Mouse (Mus musculus) E14TG2a.4 (cell line): Measurements from ENCODE around the gene Ankrd26.
A peak's percentile ranks its signal among the peaks of the same experiment; 100 is the strongest.

Experiments used
- H3K27me3 ChIP-seq: 2 replicates; pipeline ENCODE4 v1.6.1; 2014; ENCODE audit warnings: low read length, control low read depth; ENCODE audit not compliant: insufficient read depth
- H3K36me3 ChIP-seq: 2 replicates; pipeline ENCODE4 v1.6.1; 2014; ENCODE audit warnings: low read length, control low read depth; ENCODE audit not compliant: insufficient read depth
- H3K4me1 ChIP-seq: replicated peaks from 2 replicates; pipeline ENCODE4 v1.6.1; 2014; ENCODE audit warnings: low read depth, low read length, control low read depth
- H3K4me3 ChIP-seq: replicated peaks from 2 replicates; pipeline ENCODE4 v1.5.1; 2014; ENCODE audit warnings: mild to moderate bottlenecking, low read length
- H3K9me3 ChIP-seq: 2 replicates; pipeline ENCODE4 v1.6.1; 2014; ENCODE audit warnings: low read length, control low read depth
- CTCF ChIP-seq: conservative IDR thresholded peaks from 2 replicates; pipeline ENCODE4 v1.5.1; 2014; ENCODE audit warnings: low read length
- NANOG ChIP-seq: IDR thresholded peaks from 2 replicates; pipeline ENCODE4 v1.6.1; 2014; ENCODE audit warnings: borderline replicate concordance, low read length, mixed read lengths
- POU5F1 ChIP-seq: IDR thresholded peaks from 2 replicates; pipeline ENCODE4 v1.6.1; 2014; ENCODE audit warnings: low read length, borderline replicate concordance

The Ankrd26 gene

DNA sequence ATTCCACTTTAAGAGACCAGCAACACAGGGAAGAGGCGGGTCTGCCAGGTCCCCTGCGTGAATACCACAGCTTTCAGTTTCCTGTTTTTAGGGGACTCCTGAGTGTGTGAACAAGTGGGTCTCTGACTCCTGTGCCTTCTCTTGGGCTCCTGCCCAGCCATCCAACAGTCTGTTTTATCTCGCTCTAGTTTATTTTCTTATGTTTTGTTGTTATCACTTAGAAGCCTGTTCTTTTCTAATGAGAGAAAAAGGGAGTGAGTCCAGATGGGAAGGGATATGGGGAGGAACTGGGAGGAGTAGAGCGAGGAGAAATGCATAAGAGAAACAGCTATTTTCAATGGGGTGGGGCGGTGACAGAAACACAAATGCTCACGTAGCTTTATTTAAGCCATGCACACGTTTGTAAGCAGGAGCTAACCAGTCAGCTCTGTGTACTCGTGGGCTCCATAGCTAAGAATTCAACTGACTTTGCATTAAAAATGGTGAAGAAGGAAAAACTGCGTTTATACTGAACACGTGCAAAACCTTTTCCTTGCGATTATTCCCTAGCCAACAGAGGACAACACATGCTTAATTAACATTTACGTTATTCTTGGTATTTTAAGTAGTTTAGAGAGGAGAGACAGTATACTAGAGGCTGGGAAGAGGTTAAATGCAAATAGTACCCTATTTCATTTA, 48.6 kb downstream of the Ankrd26 start:
- Histone ChIP-seq H3K4me3 (no peak overlapping the region), H3K4me1 (no peaks in the 10 kb centered on the region), H3K36me3 (peaks cover 30% of the 10 kb centered on the region), H3K27me3 (no peaks in the 10 kb centered on the region), H3K9me3 (no peaks in the 10 kb centered on the region)
- TF ChIP-seq POU5F1 = no peak
- no peak for TF ChIP-seq CTCF
- TF ChIP-seq NANOG = no peak

DNA sequence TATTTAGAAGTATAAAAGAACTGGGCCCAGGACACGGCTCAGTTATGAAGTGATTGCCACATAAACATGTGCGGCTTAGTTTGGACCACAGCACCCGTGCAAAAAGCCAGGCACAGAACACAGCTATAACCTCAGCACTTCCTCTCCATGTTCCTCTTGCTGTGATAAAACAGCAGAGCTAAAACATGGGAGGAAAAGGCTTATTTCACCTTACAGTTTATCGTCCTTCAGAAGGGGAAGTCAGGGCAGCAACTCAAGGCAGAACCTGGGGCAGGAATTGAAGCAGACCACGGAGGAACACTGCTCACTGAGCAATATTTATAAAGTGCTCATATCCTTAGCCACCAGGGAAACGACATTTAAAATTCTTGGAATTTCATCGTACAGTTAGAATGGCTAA, 63.0 kb downstream of the Ankrd26 start:
- Histone ChIP-seq H3K9me3 (no peaks in the 10 kb centered on the region), H3K27me3 (peaks cover 5% of the 10 kb centered on the region; the same call in 1 of the 2 replicates), H3K4me3 (no peak overlapping the region), H3K36me3 (no peaks in the 10 kb centered on the region), H3K4me1 (no peaks in the 10 kb centered on the region)
- no peak for TF ChIP-seq POU5F1

DNA sequence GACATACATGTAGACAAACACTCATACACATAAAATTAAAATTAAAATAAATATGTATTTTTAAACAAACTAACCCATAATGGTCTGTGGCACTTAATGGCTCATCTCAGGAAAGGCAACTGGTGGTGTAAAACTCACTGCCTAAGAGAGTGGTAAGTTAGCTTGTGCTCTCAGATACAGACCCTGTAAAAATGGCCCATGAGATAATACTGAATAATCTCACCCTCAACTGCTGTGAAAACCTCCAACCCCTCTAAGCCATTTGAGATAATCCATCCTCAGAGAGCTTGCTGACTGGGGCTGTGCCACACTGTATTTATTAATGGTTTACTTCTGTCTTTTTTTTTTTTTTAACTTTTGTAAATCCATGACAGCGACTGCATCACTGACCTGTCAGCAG, 79.9 kb downstream of the Ankrd26 start:
- Histone ChIP-seq H3K9me3 (no peaks in the 10 kb centered on the region), H3K4me3 (no peak overlapping the region), H3K36me3 (no peaks in the 10 kb centered on the region), H3K27me3 (peaks cover 71% of the 10 kb centered on the region), H3K4me1 (peaks cover 7% of the 10 kb centered on the region)
- no peak for TF ChIP-seq POU5F1

DNA sequence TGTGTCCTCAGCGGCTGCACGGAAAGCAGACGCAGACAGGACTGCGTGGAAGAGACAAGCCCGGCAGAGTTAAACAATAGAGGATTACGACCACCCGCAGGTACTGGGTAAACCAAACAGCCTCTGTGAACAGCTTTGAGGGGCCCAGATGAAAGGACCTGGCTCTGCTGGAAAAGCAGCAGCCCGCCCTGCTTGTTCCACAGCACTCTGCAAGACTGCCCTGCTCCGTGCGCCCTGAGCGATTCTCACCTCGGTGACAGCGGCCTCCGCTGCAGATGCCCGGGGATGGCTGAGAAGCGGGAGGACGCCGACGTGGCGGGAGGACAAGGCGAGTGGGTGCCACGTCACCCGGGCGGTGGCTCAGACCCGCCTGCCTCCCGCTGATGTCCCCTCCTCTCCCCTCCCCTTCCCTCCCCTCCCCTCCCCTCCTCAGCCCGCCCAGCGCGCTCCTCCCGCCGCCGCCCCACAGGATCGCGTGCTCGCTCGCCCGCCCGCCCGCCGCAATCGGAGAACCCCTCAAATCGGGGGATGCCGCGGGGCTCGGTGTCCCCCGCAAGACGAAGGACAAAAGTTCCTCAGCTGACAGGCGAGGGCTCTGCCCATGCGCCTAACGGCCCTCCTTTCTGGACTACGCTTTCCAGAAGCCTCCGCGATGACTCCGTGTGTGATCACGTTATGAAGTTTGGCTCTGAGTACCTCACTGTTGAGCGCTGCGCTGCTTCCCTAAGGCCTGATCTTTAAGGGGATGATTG, 82.9 kb downstream of the Ankrd26 start, which contains the start of gene Zfp9:
TSS of gene Zfp9 (minus strand) at position 364 of the 752 bp plus-strand sequence.
- peak; percentile 32; the same call in 1 of the 2 replicates for TF ChIP-seq NANOG
- TF ChIP-seq POU5F1 = no peak
- Histone ChIP-seq H3K27me3 (peaks cover 77% of the 10 kb centered on the region), H3K36me3 (no peaks in the 10 kb centered on the region), H3K4me3 (peak within 1 kb of the TSS; percentile 75), H3K9me3 (no peaks in the 10 kb centered on the region), H3K4me1 (peaks cover 7% of the 10 kb centered on the region)

DNA sequence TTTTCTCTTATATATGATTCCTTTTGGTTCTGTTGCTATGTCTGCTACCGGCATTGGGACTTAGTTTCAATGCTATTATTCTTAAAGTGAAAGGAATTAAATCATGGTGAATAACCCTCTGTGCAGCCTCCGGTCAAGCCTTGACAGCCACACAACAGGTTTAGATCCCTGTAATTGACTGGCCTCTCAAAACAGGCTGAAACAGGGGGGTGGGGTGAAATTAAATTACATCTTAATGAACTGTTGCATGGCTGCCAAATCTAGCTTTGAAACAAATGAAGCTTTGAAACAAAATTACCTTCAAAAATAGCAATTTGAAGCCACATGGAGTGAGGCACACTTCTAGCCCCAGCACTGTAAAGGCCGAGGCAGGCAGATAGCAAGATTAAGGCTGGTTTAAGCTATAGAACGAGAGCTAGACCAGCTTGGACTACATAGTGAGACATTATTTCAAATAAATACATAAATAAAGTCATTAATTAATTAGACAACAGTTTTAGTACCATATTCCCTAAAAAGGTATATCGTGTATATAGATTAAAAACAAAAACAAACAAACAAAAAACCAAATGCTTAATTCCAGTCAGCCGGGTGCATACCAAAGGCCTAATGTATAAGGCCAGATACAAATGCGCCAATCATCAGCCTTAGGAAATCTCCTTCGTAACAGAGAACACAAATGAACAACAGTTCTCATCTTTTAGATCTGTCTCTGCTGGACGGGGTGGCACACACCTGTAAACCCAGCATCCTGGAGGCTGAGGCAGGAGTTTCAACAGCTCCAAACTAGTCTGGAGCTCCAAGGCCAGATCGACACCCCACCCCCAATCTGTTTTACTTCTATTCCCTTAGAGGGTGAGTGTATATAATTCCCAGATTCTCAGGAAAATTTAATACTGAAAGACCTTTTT, 83.9 kb downstream of the Ankrd26 start:
- H3K27me3 ChIP-seq = peaks cover 76% of the 10 kb centered on the region

DNA sequence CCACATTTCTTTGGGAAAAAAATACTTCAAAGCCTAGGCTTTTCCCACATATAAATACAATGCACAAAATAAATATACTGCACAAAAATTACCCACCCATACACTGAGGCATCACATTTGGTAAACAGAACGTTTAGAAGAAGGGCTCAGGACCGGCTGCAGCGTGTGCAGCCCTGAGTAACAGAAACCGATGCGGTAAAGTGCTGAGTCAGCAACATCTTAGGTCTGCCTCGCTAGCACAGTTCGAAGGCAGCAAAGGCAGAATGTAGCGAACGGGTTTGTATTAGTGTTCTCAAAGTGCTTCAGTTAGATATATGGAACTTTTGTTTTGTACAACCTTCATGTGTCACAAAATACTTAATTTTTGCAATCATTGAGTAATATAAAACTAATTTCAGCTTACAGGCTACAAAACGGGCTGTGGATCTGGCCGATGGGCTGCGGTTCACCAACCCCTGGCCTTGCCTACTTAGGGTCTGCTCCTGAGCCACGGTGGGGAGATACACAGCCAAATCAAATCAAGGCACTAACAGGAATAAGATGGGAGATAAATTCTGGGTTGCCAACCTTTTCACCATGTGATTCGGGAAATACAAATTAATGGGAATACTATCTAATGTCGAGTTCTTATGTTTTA, 99.8 kb downstream of the Ankrd26 start:
- Histone ChIP-seq H3K27me3 (peaks cover 15% of the 10 kb centered on the region), H3K9me3 (no peaks in the 10 kb centered on the region), H3K4me3 (no peak overlapping the region), H3K36me3 (no peaks in the 10 kb centered on the region), H3K4me1 (no peaks in the 10 kb centered on the region)
- no peak for TF ChIP-seq CTCF
- TF ChIP-seq NANOG = no peak
- no peak for TF ChIP-seq POU5F1

More for the DNA sequence above, 83.9 kb downstream of the Ankrd26 start:
- no peak for TF ChIP-seq CTCF
- no peaks in the 10 kb centered on the region for H3K36me3 ChIP-seq
- H3K4me1 ChIP-seq = peaks cover 7% of the 10 kb centered on the region
- H3K4me3 ChIP-seq = peak overlapping the region; percentile 75; the same call in 1 of the 2 replicates
- H3K9me3 ChIP-seq = no peaks in the 10 kb centered on the region

DNA sequence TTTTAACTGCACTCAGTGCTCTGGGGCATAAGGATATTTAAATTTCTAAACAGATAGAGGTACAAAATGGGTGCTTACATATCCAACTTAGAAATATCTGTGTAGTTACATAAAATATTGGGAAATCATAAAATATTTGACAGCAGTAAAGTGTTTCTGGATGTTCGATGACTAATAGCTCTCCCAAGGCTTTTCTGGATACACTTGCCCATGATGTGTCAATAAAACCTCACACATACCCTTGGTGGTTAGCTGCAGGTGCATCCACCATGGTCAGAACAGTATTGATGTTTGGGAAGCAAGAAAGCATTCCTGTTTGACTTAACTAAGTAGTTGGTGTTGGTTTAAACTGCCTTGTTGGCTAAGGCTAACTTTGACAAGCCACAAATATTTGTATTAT, 104.3 kb downstream of the Ankrd26 start:
- Histone ChIP-seq H3K9me3 (no peaks in the 10 kb centered on the region), H3K36me3 (no peaks in the 10 kb centered on the region), H3K4me3 (no peak overlapping the region), H3K27me3 (peaks cover 29% of the 10 kb centered on the region), H3K4me1 (peaks cover 10% of the 10 kb centered on the region; the same call in 1 of the 2 replicates)
- TF ChIP-seq POU5F1 (no peak), NANOG (no peak), CTCF (no peak)

DNA sequence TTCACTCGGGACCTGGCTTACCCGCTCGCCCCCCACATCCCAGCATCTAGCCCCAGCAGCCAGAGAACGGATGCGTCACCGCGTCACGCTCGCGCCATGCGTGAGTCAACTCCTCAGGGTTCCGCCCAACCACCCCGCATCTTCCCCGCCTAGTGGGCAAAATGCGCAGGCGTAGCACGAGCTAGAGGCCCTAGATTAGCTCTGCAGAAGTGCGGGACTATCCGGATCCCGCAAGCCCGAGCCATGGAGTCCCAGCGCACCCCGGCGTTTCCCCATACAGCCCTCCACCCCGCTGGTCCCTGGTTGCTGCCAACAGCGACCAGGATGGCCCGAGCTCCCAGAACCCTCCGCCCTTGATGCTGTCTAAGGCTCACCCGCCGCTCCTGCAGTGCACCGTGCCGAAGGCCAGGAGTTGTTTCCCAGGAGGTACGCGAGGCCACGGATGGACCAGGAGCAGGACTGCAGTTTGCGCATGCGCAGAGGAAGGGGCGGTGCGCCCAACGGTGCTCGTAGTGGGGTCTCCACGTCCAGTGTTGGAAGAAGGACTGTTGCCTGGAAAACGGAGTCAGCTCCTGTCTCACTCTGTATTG, 106.9 kb downstream of the Ankrd26 start, which contains the start of gene Zfp248:
TSS of gene Zfp248 (minus strand) at position 487 of the 590 bp plus-strand sequence.
- TF ChIP-seq CTCF (no peak), NANOG (no peak), POU5F1 (no peak)
- H3K4me1 ChIP-seq = peaks cover 10% of the 10 kb centered on the region; the same call in 1 of the 2 replicates
- no peaks in the 10 kb centered on the region for H3K36me3 ChIP-seq
- no peaks in the 10 kb centered on the region for H3K9me3 ChIP-seq
- H3K4me3 ChIP-seq = peak within 1 kb of the TSS; percentile 88
- H3K27me3 ChIP-seq = peaks cover 33% of the 10 kb centered on the region
